Mouse (Mus musculus): Measurements from ENCODE around the gene Vmn1r73.

Vmn1r73 gene

DNA sequence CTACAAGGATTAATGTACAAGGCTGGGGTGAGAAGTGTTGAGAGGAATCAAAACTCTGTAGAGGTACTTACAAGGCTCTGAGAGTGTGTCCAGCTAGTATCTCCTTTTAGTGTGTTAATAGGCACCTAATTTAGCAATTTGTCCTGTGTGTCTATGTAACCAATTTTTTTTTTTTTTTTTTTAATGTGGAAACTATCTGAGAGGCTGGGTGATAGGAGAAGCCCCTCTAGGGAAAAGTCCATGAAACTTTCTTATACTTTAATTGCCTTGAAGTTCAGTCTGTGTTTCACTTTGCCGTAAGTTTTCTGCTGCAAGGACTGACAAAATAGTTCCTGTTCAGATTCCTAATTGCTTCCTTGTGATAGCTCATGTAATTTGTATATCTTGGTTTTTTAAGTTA is at the start of gene Vmn1r73:
TSS of gene Vmn1r73 (plus strand) at position 301 of the 400 bp plus-strand sequence.
- no peak for DNase-seq
